Mouse (Mus musculus) erythroblast, embryonic 14.5 days (primary cell): ENCODE measurements around the gene Plekha7. TPM values are rescaled to one million over a fixed set of nuclear protein-coding genes. Genes with fewer than 3 reads are reported as not detected.

Experiments used
- H3K27me3 ChIP-seq: 2 replicates; pipeline ENCODE4 v1.6.1; 2012; ENCODE audit warnings: inconsistent platforms; ENCODE audit not compliant: control insufficient read depth
- H3K36me3 ChIP-seq: 2 replicates; pipeline ENCODE4 v1.6.1; 2012; ENCODE audit warnings: mild to moderate bottlenecking, inconsistent platforms; ENCODE audit not compliant: control insufficient read depth
- H3K4me1 ChIP-seq: 2 replicates; pipeline ENCODE4 v1.6.1; 2012; ENCODE audit warnings: inconsistent platforms; ENCODE audit not compliant: control insufficient read depth
- H3K4me3 ChIP-seq: replicated peaks from 2 replicates; pipeline ENCODE3; 2012; ENCODE audit warnings: moderate library complexity, mild to moderate bottlenecking, inconsistent platforms
- H3K9me3 ChIP-seq: 2 replicates; pipeline ENCODE4 v1.6.1; 2012; ENCODE audit warnings: low read length, inconsistent platforms, mixed read lengths; ENCODE audit not compliant: control insufficient read depth
- GATA1 ChIP-seq: IDR thresholded peaks from 2 replicates; pipeline ENCODE4 v1.6.1; 2012; ENCODE audit warnings: low read length, inconsistent platforms, mixed read lengths
- TAL1 ChIP-seq: IDR thresholded peaks from 3 replicates; pipeline ENCODE4 v1.6.1; 2012; ENCODE audit warnings: low read length, inconsistent platforms, mixed read lengths
- polyA plus RNA-seq: library from polyadenylated mRNA; stranded (reverse); fragments of >175 nt; gene quantifications from 2 replicates; pipeline ENCODE4 v1.2.3, GENCODE M21; 2012

Gene Plekha7
- 0.13 and 0.19 TPM in 2 replicates for polyA plus RNA-seq

DNA sequence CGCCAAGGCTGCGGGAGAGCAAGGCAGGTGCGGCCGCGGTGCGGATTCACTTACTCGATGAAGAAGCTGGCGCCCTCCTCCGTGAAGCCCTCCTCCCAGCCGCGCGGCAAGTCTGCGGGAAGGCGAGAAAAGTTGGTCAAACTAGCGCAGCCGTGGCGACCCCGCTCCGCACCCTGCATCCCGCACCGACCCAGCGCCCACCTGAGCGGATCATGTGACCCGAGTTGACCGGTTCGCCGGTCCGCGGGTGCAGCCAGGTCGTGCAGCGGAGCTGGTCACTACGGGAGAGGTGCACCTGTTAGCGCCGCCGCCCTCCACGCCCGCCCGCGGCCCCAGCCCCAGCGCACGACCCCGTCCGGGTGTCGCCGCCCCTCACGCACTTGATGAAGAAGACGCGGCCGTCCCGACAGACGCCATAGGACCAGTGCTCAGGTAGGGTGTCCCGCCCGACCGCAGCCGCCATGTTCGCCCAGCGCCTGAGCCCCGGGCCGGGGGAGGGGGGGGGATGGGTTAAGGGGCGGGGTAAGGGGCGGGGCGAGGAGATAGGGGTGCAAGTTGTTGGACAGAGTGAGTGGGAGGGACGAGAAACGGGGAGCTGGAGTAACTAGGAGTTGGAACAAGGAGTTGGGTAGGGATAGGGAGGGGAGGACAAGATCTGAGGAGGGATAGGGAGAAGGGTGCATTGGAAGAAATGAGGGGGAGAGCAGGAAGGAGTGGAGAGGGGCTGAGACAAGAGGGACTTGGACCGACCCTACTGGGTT is at the start of gene Plekha7:
TSS of gene Plekha7 (minus strand) at position 506 of the 761 bp plus-strand sequence.
- peaks cover 26% of the 10 kb centered on the region for H3K4me1 ChIP-seq
- H3K9me3 ChIP-seq: no peaks in the 10 kb centered on the region; the same call in 1 of the 2 replicates
- TF ChIP-seq GATA1: no peak
- TF ChIP-seq TAL1: no peak
- H3K27me3 ChIP-seq: peaks cover 50% of the 10 kb centered on the region
- H3K4me3 ChIP-seq: peak within 1 kb of the TSS; percentile 74
- no peaks in the 10 kb centered on the region for H3K36me3 ChIP-seq

DNA sequence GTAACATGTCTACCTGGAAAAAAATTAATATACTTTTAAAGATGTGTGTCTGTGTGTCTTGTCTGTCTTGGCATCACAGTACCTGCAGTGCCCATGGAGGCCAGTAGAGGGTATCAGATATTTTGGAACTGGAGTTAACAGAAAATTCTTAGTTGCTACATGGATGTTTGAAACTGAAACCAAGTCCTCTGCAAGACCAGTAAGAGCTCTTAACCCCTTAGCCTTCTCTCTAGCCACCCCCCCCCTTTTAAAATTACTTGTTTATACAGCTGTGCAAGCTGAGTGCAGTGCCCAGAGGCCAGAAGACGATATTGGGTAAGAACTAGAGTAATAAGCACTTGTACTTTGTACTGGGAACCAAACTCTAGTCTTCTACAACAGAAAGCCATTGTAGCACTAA is 28.1 kb upstream of the Plekha7 start:
- peaks cover 49% of the 10 kb centered on the region for H3K36me3 ChIP-seq
- H3K4me3 ChIP-seq: no peak overlapping the region
- no peaks in the 10 kb centered on the region for H3K9me3 ChIP-seq
- no peaks in the 10 kb centered on the region for H3K27me3 ChIP-seq
- peaks cover 37% of the 10 kb centered on the region for H3K4me1 ChIP-seq
- no peak for TF ChIP-seq GATA1
- no peak for TF ChIP-seq TAL1

DNA sequence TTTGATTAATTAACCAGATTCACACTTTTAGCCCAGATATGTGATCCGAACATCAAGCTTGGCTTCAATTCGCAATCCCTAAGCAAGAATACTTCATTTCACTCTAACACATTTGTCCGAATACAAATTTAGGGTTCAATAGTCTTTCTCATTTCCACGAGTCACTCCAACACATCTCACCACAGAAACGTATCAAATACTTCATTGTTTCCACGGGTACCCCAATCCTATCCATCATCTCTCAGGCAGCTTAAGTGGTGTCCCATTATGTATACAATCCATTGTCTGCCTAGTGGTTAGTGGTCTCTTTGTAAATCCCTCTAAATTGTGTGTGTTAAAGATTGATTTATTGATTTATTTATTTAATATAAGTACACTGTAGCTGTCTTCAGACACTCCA is 27.0 kb upstream of the Plekha7 start:
- peaks cover 55% of the 10 kb centered on the region for H3K36me3 ChIP-seq
- no peak for TF ChIP-seq GATA1
- TF ChIP-seq TAL1: no peak
- H3K4me3 ChIP-seq: peak overlapping the region; percentile 87
- peaks cover 37% of the 10 kb centered on the region for H3K4me1 ChIP-seq
- H3K9me3 ChIP-seq: no peaks in the 10 kb centered on the region
- H3K27me3 ChIP-seq: no peaks in the 10 kb centered on the region

DNA sequence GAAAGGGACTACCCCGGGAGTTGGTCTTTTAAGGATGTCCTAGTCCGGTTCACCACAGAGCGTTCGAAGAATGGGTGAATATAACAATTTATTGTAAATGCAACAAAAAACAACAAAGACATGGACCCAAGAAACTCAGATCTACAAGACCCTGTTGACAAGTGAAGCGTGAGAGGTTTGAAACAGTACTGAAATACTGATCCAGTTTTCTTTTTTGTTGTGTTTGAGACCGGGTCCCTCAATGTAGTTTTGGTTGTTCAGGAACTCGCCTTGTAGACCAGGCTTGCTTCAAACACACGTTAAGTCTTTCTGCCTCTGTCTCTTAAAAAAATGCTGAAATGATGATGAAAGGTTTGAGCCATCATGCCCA is 26.5 kb upstream of the Plekha7 start:
- Histone ChIP-seq H3K4me1 (peaks cover 37% of the 10 kb centered on the region), H3K4me3 (peak overlapping the region; percentile 87), H3K27me3 (no peaks in the 10 kb centered on the region), H3K36me3 (peaks cover 55% of the 10 kb centered on the region), H3K9me3 (no peaks in the 10 kb centered on the region)
- no peak for TF ChIP-seq TAL1
- TF ChIP-seq GATA1: no peak

DNA sequence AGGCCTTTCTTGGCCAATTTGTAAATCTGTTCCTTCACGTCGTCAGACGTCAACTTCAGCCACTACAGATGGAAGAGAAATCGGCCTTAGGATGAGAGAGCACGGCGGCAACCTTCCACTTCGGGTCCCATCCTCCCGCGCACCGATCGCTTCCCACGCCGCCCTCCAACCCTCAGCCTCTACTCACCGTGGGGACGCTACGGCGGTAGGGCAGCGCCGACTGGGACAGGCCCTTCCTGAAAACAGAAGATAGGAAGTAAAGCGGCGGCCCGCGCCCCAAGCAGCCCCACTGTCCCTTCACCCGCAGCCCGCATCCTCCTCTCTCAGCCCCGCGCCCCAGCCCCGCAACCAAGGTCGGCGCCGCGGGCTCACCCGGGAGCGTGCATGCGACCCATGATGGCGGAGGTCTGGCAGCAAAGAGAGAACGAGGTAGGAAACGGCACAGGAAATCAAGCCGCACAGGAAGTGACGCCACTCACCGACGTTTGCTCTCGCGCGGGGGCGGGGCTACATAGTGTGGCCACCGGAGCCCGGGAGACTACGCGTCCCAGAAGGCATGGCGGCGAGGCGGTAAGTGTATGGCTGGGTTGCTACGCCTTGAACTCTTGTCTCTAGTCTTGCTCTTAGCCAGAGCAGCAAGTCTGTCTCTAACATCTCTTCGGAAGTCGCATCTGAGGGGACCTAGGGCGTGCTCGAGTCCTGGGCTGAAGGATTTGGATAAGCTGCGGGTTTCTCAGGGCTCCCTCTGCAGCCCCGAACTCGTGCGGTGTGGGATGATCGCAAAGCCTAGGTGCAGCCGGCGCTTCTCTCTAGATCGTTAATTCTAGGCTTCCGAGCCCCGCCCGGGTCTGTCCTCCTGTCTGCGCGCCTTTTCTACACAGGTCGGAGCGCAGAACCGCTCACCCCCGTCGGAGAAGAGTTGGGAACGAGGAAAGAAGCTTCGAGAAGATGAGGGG is 25.8 kb upstream of the Plekha7 start, which contains the start of gene Rps13:
TSS of gene Rps13 (minus strand) at position 483 of the 956 bp plus-strand sequence.
- Histone ChIP-seq H3K4me3 (peak within 1 kb of the TSS; percentile 87), H3K9me3 (no peaks in the 10 kb centered on the region), H3K4me1 (peaks cover 37% of the 10 kb centered on the region), H3K27me3 (no peaks in the 10 kb centered on the region), H3K36me3 (peaks cover 52% of the 10 kb centered on the region)
- no peak for TF ChIP-seq GATA1
- no peak for TF ChIP-seq TAL1

DNA sequence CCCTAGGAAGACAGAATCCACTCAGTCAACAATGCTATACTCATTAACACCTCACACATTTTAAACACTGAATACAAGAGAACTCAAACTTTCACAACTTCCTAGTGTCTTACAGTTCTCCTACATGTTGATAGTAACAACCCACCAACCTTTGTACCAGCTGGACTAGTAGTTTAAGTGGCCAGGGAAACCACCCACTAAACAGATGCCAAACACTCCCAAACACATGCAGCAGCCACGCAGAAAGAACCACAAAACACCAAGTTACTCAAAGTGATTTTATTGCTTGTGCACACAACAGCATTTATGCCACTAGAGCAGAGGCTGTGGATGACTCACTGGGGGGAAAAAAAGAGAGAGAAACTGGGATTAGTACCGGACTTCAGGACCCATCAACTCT is 23.1 kb upstream of the Plekha7 start:
- no peaks in the 10 kb centered on the region for H3K9me3 ChIP-seq
- H3K4me1 ChIP-seq: peaks cover 32% of the 10 kb centered on the region
- no peak overlapping the region for H3K4me3 ChIP-seq
- no peaks in the 10 kb centered on the region for H3K27me3 ChIP-seq
- H3K36me3 ChIP-seq: peaks cover 46% of the 10 kb centered on the region
- TF ChIP-seq GATA1: no peak
- no peak for TF ChIP-seq TAL1

DNA sequence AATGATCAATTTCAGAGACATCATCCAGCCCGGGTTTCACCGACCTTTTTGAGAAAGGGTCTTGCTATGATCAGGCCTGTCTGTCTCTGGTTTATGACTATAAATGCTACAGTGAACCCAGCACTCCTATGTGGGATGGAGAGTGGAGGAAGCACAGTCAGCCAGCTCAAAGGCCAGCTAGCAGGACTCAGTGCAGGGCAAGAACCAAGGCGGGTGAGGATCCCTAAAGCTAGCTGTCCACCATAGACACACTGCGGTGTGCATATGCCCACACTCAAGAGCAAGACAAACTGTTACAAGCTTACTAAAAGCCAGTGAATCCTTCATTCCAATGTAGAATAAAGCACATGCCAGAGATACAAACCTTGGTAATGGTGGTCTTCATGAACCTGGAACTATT is 21.7 kb upstream of the Plekha7 start:
- H3K9me3 ChIP-seq: no peaks in the 10 kb centered on the region
- peaks cover 25% of the 10 kb centered on the region for H3K4me1 ChIP-seq
- peaks cover 46% of the 10 kb centered on the region for H3K36me3 ChIP-seq
- H3K27me3 ChIP-seq: no peaks in the 10 kb centered on the region
- H3K4me3 ChIP-seq: no peak overlapping the region
- TF ChIP-seq TAL1 (no peak), GATA1 (no peak)

DNA sequence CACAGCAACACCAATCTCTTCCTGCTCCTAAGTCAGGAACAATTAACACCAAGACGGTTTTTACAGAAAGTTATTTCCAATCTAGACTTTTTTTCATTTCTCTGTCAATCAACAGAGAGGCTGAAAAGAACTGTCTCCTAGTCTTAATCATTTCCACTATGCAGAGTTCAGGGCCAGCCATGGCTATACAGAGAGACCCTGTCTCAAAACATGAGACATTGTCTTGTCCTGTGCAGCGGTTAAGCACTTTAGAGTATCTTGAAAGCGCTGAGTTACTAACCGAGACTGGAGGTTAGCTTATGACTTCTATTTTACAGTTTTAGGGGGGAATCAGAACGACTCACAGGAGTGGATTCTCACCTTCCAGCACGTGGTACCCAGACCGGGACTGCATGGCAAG is 20.6 kb upstream of the Plekha7 start:
- TF ChIP-seq TAL1: no peak
- TF ChIP-seq GATA1: no peak
- no peaks in the 10 kb centered on the region for H3K27me3 ChIP-seq
- H3K4me3 ChIP-seq: no peak overlapping the region
- peaks cover 20% of the 10 kb centered on the region for H3K4me1 ChIP-seq
- H3K9me3 ChIP-seq: no peaks in the 10 kb centered on the region
- H3K36me3 ChIP-seq: peaks cover 46% of the 10 kb centered on the region

DNA sequence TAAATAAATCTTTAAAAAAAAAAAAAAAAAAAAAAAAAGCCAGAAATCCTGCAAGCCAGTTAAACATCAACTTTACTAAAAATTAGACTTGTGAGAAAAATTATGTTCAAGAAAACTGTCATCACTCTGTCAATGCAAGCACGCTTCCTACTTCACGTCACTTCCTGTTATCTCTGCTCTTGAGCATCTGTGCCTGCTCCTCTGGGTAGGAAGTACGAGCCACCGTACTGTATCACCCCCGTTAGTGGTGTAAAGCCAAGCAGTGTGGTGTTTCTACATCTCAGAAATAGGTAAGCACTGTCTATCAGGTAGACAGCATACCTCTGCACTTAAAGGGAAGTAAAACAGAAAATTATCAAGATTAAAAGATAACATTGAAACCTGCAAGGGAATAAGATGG is 19.7 kb upstream of the Plekha7 start:
- Histone ChIP-seq H3K4me3 (no peak overlapping the region), H3K27me3 (no peaks in the 10 kb centered on the region), H3K4me1 (peaks cover 17% of the 10 kb centered on the region), H3K9me3 (no peaks in the 10 kb centered on the region), H3K36me3 (peaks cover 43% of the 10 kb centered on the region)
- TF ChIP-seq GATA1: no peak
- no peak for TF ChIP-seq TAL1
